Mouse (Mus musculus) embryonic fibroblast, embryonic 13.5 days (primary cell): ENCODE data around the gene Hipk2.

Source experiments
- CTCF ChIP-seq: IDR thresholded peaks from 2 replicates; pipeline ENCODE4 v1.5.1; 2011; ENCODE audit warnings: mild to moderate bottlenecking, control low read depth, low read length, moderate library complexity, borderline replicate concordance; ENCODE audit not compliant: insufficient read depth
- POLR2A ChIP-seq: IDR thresholded peaks from 2 replicates; pipeline ENCODE4 v1.6.1; 2011; ENCODE audit warnings: low read depth, mild to moderate bottlenecking, control low read depth, low read length, moderate library complexity

DNA sequence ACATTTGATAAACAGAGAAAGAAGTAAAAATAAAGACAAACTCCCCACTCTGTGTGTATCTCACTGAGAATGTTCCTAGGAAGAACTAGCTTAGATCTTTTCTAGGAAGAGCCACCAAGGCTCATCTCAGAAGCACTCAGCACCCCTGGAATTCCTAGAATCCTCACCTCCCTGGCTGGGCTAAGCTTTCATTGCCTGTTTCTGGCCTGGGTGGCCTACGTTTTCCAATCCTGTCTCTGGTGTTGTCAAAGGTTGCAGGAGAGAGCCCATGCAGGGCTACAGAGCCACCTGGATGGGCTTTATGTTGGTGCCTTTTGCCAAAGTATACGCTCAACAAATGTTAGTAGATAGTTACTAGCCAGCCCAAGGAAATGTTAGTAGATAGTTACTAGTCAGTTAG is 120.0 kb downstream of the Hipk2 start:
- no peak for TF ChIP-seq CTCF
- TF ChIP-seq POLR2A: no peak
